In genomic region chr7:79920344-79920983, GRCm38 (mm10) we compare ENCODE assay signal across 8 mouse cellular contexts. TPM values are rescaled to one million over a fixed set of nuclear protein-coding genes. Genes with fewer than 3 reads are reported as not detected.
A peak's percentile ranks its signal among the peaks of the same experiment; 100 is the strongest.
DNase-seq lines count a peak whose midpoint lies in the region; ATAC-seq lines count a peak whose summit lies in the region.

Ap3s2 (minus strand) TSS chr7:79920649.

- intact Hi-C loops in gastrocnemius, postnatal 14 days (cut with DNase I; ENCODE audit: low total_unique reads) = no loop called here
- intact Hi-C loops in left cerebral cortex, postnatal 10 days (cut with DNase I) = no loop called here

- DNase-seq in adrenal gland, adult (ENCODE audit: inconsistent age in 2 of 2, low spot score in 1 of 2) = peak; percentile 89 to 97
- DNase-seq in embryo, embryonic 10.5 days (ENCODE audit: low spot score) = peak; percentile 94
- peak; percentile 87 for DNase-seq in gastrocnemius, postnatal 14 days
- peak; percentile 89 to 90 for DNase-seq in left cerebral cortex, postnatal 10 days (ENCODE audit: extremely low spot score in 1 of 2, low spot score in 2 of 2)
- peak; percentile 87 for DNase-seq in right cerebral cortex, postnatal 25 days
- DNase-seq in urinary bladder, postnatal 4 days (ENCODE audit: low spot score in 2 of 2) = peak; percentile 80 to 84

- ATAC-seq in inflammation-experienced regulatory T-cells, adult 6 months = peak; percentile 96
- ATAC-seq in megakaryocyte-erythroid progenitor cell, adult 5-6 weeks (replicated peaks; ENCODE audit: low FRiP score, low TSS enrichment, poor library complexity, severe bottlenecking) = peak; percentile 98

RNA-seq across cellular contexts. Expression of gene Ap3s2, which starts in this region (rescaled TPM):
- 10 to 100 TPM; 18.3 to 20.0 TPM for total RNA-seq in gastrocnemius, postnatal 14 days (2021)
- polyA plus RNA-seq in inflammation-experienced regulatory T-cells, adult 6 months (2017; shearing (Covaris generic)) = 10 to 100 TPM; 30.0 to 38.9 (median 32.7) TPM
- total RNA-seq in left cerebral cortex, postnatal 10 days (2021) = 10 to 100 TPM; 48.9 to 50.0 TPM
- total RNA-seq in megakaryocyte-erythroid progenitor cell, adult 5-6 weeks (2014; fragmentation: Nextera tagmentation) = 20.0 and 22.4 TPM in 2 replicates
- 6.5 and 9.5 TPM in 2 replicates for total RNA-seq in megakaryocyte-erythroid progenitor cell, adult 5-6 weeks (2017)

Comparison
In these comparisons a context has a peak if more than half of its experiments do, and no peak if none do; other contexts are left out.
1. Peak in every context shown above with its lines: DNase-seq and ATAC-seq.